Comparison of ENCODE assay signal across 17 mouse cellular contexts in genomic region chr14:119680052-119680451, GRCm38 (mm10).
"Had no signal": no experiment of that assay in that cellular context is flagged by ENCODE, and none has a peak within 500 bp of the region (broad histone marks: within the 10 kb centered on the region; RNA-seq: fewer than 3 reads in every experiment).

No protein-coding gene starts in this region.

- ATAC-seq: hindbrain, postnatal 0 days; intestine, embryonic 16.5 days; liver, embryonic 12.5 days had no signal

- DNase-seq: gastrocnemius, postnatal 14 days; gastrocnemius, postnatal 36 days; heart, adult 11 months; heart, adult 2 months; heart, postnatal 14 days; heart, postnatal 36 days; kidney, adult 11 months; kidney, adult 2 months; kidney, adult 9 months; kidney, postnatal 14 days; kidney, postnatal 36 days; layer of hippocampus, adult 9-11 months; layer of hippocampus, postnatal 36 days; left cerebral cortex, postnatal 4 days had no signal
